Mouse (Mus musculus) urinary bladder, postnatal 10 days (tissue): Measurements from ENCODE around the gene Gm8914.
"Not testable (repeated sequence)": the region's sequence is repeated elsewhere in the genome, so short reads cannot be mapped to it uniquely, and the experiment has no call there.

Source experiments
- DNase-seq: peaks from one replicate; pipeline ENCODE4 v3.0.0; 2022; ENCODE audit warnings: low spot score

Gm8914 gene

GRCm38 (mm10) chrX:91479826-91480225 lies at the start of gene Gm8914:
Gene Gm8914, plus strand, starts transcription at chrX:91480126.
- not testable (repeated sequence) for DNase-seq
